Mouse (Mus musculus) limb, embryonic 13.5 days (tissue): Measurements from ENCODE around the gene Calml4. TPM values are rescaled to one million over a fixed set of nuclear protein-coding genes. Genes with fewer than 3 reads are reported as not detected.
"Not testable (repeated sequence)": the region's sequence is repeated elsewhere in the genome, so short reads cannot be mapped to it uniquely, and the experiment has no call there.

ENCODE experiments used
- ATAC-seq: fragments of 200-750 bp; cut with Nextera tagmentation; 2 replicates; pipeline ENCODE4 v1.8.0; 2017; ENCODE audit warnings: low read depth, moderate number of reproducible peaks, moderate TSS enrichment; ENCODE audit not compliant: low FRiP score
- H3K27ac ChIP-seq: fragments of 300-500 bp; sonication (generic); 2 replicates; pipeline ENCODE4 v1.5.1; 2015; ENCODE audit warnings: inconsistent platforms, mild to moderate bottlenecking, moderate library complexity
- H3K27me3 ChIP-seq: fragments of 300-500 bp; sonication (generic); 2 replicates; pipeline ENCODE4 v1.6.1; 2015; ENCODE audit warnings: mild to moderate bottlenecking, inconsistent platforms
- H3K36me3 ChIP-seq: fragments of 300-500 bp; sonication (generic); 2 replicates; pipeline ENCODE4 v1.6.1; 2015; ENCODE audit warnings: inconsistent platforms, mild to moderate bottlenecking, moderate library complexity
- H3K4me1 ChIP-seq: fragments of 300-500 bp; sonication (generic); 2 replicates; pipeline ENCODE4 v1.6.1; 2015; ENCODE audit warnings: inconsistent platforms
- H3K4me2 ChIP-seq: fragments of 300-500 bp; sonication (generic); replicated peaks from 2 replicates; pipeline ENCODE4 v1.6.1; 2015; ENCODE audit warnings: inconsistent platforms, mild to moderate bottlenecking, moderate library complexity
- H3K4me3 ChIP-seq: fragments of 300-500 bp; sonication (generic); 2 replicates; pipeline ENCODE4 v1.5.1; 2015; ENCODE audit warnings: moderate library complexity, mild to moderate bottlenecking, inconsistent platforms
- H3K9ac ChIP-seq: fragments of 300-500 bp; sonication (generic); 2 replicates; pipeline ENCODE4 v1.6.1; 2015; ENCODE audit warnings: mild to moderate bottlenecking, inconsistent platforms
- H3K9me3 ChIP-seq: fragments of 300-500 bp; sonication (generic); 2 replicates; pipeline ENCODE4 v1.6.1; 2016; ENCODE audit warnings: inconsistent platforms
- WGBS: fragments of 180-500 bp; shearing (Covaris S2); methylation state at CpG from one replicate; pipeline ENCODE4 v1.1.7; 2015; 5-methylcytosine and 5-hydroxymethylcytosine counted together
- polyA plus RNA-seq: library from polyadenylated mRNA; unstranded; fragments of >200 nt; fragmentation: Nextera tagmentation; extraction: Ambion mirVana; gene quantifications from 2 replicates; pipeline ENCODE4 v1.2.1, GENCODE M21; 2015

The Calml4 gene
- polyA plus RNA-seq, 1 experiment from 2014 or later: 8.9 TPM

DNA sequence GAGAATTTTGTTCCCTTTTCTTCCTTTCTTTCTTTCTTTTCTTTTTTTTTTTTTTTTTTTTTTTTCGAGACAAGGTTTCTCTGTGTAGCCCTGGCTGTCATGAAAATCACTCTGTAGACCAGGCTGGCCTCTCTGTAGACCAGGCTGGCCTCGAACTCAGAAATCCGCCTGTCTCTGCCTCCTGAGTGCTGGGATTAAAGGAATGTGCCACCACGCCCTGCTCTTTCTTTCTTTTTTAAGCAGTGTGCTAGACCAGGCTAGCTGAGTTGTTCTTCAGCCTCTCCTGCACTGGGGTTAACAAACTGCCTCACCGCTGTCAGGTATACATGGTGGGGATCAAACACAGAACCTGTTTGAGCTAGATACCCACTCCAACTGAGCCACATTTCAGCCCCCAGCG is 38.0 kb upstream of the Calml4 start:
- not testable (repeated sequence) for H3K9me3 ChIP-seq, H3K4me3 ChIP-seq, H3K4me2 ChIP-seq, H3K36me3 ChIP-seq, H3K27ac ChIP-seq, H3K9ac ChIP-seq, H3K4me1 ChIP-seq, ATAC-seq, H3K27me3 ChIP-seq
- 83% methylated on average over 6 of the region's 6 CpGs for WGBS

DNA sequence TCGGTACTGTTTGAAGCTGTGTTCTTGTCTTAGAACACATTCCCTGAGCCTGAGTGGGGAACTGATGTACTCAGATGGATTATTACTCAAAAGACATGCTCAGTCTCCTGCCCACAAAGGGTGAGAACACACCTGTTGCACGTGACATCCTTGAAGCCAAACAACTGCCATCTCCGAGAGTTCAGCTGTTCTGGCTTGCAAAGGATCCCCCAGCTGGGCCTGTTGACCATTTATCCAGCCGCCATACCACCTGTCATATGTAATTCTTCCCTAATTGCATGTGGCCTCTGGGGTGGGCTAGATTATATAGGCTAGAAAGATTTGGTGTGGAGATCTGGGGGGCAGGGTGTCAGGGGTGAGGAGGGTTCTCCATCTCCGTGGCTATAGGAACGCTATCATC is 37.1 kb upstream of the Calml4 start:
- peaks cover 10% of the 10 kb centered on the region for H3K4me1 ChIP-seq
- WGBS: 78% methylated on average over 6 of the region's 6 CpGs

DNA sequence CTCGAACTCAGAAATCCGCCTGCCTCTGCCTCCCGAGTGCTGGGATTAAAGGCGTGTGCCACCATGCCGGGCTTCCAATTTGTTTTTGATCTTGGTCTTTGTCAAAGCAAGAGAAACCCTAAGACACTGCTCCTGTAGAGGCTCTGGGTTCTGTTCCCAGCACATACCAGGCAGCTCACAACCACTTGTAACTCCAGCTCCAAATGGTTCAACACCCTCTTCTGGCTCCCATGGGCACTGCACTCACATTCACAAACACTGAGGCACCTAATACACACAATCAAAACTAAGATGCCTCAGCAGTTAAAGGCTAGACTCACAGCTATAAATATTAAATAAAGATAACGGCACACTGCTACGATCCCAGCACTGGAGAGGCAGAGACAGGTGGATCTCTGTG is 36.1 kb upstream of the Calml4 start:
- no peak overlapping the region for H3K27ac ChIP-seq
- no peak overlapping the region for H3K4me3 ChIP-seq
- H3K27me3 ChIP-seq: no peaks in the 10 kb centered on the region
- no peak for ATAC-seq
- no peak overlapping the region for H3K9ac ChIP-seq
- 95% methylated on average over 7 of the region's 7 CpGs for WGBS
- H3K4me2 ChIP-seq: no peak overlapping the region
- H3K36me3 ChIP-seq: no peaks in the 10 kb centered on the region
- peaks cover 3% of the 10 kb centered on the region; the same call in 1 of the 2 replicates for H3K9me3 ChIP-seq
- peaks cover 20% of the 10 kb centered on the region for H3K4me1 ChIP-seq

More for the DNA sequence above, 37.1 kb upstream of the Calml4 start:
- Histone ChIP-seq H3K4me3 (no peak overlapping the region), H3K36me3 (no peaks in the 10 kb centered on the region), H3K4me2 (no peak overlapping the region), H3K9ac (no peak overlapping the region), H3K9me3 (peaks cover 3% of the 10 kb centered on the region; the same call in 1 of the 2 replicates), H3K27ac (no peak overlapping the region), H3K27me3 (no peaks in the 10 kb centered on the region)
- ATAC-seq: no peak; the same call in 1 of the 2 replicates

DNA sequence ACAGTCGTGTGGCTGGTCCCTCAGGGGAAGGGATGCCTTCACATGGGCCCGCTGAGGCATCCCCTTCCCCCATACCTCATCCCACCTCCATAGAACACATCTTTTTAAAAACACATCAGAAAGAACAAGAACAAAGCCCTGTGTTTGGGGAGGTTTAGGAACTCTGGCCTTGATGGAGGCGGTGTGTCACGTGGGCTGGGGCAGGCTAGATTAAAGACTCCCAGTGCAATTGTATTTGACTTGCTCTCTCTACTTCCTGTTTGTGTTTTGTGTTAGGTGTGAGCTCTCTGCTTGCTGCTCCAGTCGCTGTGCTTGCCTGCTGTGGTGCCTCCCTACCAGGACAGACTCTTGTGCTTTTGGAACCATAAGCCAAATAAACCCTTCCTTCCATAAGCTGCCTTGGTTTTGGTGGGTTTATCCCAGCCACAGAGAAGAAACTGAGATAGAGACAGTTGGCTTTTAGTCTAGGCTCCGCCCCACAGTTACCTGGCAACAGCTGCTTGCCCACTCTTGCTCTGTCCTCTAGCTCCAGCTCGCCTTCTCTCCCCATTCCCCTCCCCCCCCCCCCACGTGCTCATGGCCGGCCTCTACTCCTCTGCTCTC is 32.0 kb upstream of the Calml4 start:
- H3K27ac ChIP-seq: peak overlapping the region; percentile 70
- 9% methylated on average over 9 of the region's 9 CpGs for WGBS
- H3K4me3 ChIP-seq: no peak overlapping the region
- H3K9ac ChIP-seq: no peak overlapping the region
- no peaks in the 10 kb centered on the region for H3K27me3 ChIP-seq
- H3K4me1 ChIP-seq: peaks cover 33% of the 10 kb centered on the region
- no peaks in the 10 kb centered on the region for H3K36me3 ChIP-seq
- ATAC-seq: no peak
- peaks cover 3% of the 10 kb centered on the region; the same call in 1 of the 2 replicates for H3K9me3 ChIP-seq
- H3K4me2 ChIP-seq: peak overlapping the region; percentile 61; the same call in 1 of the 2 replicates

DNA sequence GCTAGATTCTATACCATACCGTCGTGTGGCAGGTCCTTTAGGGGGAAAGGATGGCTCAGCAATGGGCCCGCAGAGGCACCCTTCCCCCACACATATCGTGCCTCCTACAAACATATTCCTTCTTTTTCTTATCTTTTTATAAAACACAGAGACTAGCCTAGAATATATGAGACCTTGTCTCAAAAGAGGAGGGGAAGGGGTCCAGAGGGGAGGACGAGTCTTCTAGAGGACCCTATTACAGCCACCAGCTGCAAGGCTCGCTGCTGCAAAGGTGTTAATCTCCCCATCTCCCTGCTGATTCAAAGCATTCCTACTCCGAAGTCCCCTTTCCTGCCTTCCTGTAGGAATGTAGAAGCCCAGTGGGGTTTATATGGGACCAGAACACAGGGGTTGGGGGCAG is 31.4 kb upstream of the Calml4 start:
- Histone ChIP-seq H3K27ac (peak overlapping the region; percentile 70), H3K4me2 (peak overlapping the region; percentile 61), H3K27me3 (no peaks in the 10 kb centered on the region), H3K9ac (peak overlapping the region; percentile 40; the same call in 1 of the 2 replicates), H3K4me1 (peaks cover 33% of the 10 kb centered on the region), H3K36me3 (no peaks in the 10 kb centered on the region), H3K4me3 (no peak overlapping the region), H3K9me3 (peaks cover 3% of the 10 kb centered on the region; the same call in 1 of the 2 replicates)
- WGBS: 5% methylated on average over 7 of the region's 7 CpGs
- no peak for ATAC-seq

DNA sequence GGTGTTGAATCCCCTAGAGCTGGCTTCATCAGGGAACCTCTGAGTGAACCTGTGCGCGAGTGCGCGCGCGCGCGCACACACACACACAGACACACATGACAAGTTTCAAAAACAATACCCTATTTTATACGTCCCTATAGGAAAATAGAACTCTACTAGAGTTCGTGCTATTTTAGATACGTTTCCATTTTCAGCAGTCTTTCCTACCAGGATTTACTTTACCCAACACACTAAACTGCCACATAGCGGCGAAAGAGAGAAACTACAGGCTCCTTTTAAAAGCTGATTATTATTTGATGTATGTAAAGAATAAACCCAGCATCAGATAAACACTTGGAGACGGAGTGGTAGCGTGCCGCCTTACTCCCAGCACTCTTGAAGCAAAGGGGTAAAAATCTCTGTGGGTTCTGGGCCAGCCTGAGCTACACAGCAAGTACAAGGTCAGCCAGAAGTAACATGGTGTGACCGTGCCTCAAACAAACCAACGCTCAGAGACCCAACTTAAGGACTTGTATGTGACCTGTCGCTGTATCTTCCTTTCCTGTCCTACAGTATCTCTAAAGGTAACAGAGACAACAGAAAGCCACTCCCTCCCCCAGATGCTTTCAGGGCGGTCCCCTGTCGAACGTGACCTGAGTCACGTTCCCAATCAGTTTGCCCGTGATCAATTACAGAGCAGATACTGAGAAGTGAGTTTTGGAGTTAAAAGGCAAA is 29.8 kb upstream of the Calml4 start:
- 4% methylated on average over 24 of the region's 24 CpGs for WGBS

DNA sequence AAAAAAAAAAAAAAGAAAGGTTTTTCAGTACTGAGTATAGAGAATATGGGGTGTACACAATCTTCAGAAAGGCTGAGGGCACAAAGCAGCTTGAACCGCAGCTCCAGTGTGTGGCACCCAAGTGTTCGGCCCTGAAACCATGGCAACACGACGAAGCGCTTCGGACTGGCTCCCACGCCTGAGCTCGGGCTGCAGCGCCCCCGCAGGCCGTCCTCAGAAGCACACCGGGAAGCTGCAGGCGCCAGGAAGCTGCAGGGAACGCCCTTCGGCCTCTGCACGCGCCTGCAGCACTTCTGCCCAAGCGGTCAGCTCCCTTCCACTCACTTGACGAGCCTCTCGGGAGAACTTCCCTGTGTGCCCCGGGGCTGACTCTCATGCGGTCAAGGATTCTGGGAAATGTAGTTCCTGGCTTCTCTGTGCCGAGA is 29.2 kb upstream of the Calml4 start:
- peak overlapping the region; percentile 61 for H3K4me2 ChIP-seq
- peak; percentile 92 for ATAC-seq
- under 1% methylated on average over 23 of the region's 23 CpGs for WGBS
- peak overlapping the region; percentile 28; the same call in 1 of the 2 replicates for H3K27ac ChIP-seq
- H3K4me3 ChIP-seq: peak overlapping the region; percentile 35
- H3K27me3 ChIP-seq: no peaks in the 10 kb centered on the region
- peaks cover 33% of the 10 kb centered on the region for H3K4me1 ChIP-seq
- 0 out of 2 replicates have a peak overlapping the region, but pooled peaks have one; percentile 31 for H3K9ac ChIP-seq
- no peaks in the 10 kb centered on the region for H3K9me3 ChIP-seq
- no peaks in the 10 kb centered on the region for H3K36me3 ChIP-seq

More for the DNA sequence above, 29.8 kb upstream of the Calml4 start:
- Histone ChIP-seq H3K4me2 (peak overlapping the region; percentile 61), H3K36me3 (no peaks in the 10 kb centered on the region), H3K9me3 (no peaks in the 10 kb centered on the region), H3K9ac (no peak overlapping the region), H3K27me3 (no peaks in the 10 kb centered on the region), H3K4me1 (peaks cover 33% of the 10 kb centered on the region), H3K4me3 (peak overlapping the region; percentile 35), H3K27ac (0 out of 2 replicates have a peak overlapping the region, but pooled peaks have one; percentile 44)
- ATAC-seq: no peak; the same call in 1 of the 2 replicates

DNA sequence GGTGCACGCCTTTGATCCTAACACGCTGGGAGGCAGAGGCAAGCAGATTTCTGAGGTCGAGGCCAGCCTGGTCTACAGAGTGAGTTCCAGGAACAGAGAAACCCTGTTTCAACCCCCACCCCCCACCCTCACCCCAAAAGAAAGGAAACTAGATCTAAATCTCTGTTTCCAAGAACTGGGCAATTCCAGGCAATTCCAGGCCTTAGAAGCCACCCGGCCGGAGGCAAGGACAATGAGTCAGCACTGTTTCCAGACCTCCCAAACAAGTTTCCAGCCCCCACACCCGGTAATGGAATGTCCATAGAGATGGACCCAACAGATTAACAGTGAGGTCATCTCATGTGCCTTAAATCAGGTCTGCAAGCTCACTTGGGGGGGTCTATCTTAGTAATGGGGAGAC is 28.0 kb upstream of the Calml4 start:
- peaks cover 32% of the 10 kb centered on the region for H3K4me1 ChIP-seq
- no peaks in the 10 kb centered on the region for H3K27me3 ChIP-seq
- no peaks in the 10 kb centered on the region for H3K9me3 ChIP-seq
- H3K9ac ChIP-seq: no peak overlapping the region
- no peak overlapping the region for H3K4me3 ChIP-seq
- H3K27ac ChIP-seq: no peak overlapping the region
- no peak overlapping the region for H3K4me2 ChIP-seq
- 84% methylated on average over 6 of the region's 6 CpGs for WGBS
- H3K36me3 ChIP-seq: no peaks in the 10 kb centered on the region
- no peak for ATAC-seq

DNA sequence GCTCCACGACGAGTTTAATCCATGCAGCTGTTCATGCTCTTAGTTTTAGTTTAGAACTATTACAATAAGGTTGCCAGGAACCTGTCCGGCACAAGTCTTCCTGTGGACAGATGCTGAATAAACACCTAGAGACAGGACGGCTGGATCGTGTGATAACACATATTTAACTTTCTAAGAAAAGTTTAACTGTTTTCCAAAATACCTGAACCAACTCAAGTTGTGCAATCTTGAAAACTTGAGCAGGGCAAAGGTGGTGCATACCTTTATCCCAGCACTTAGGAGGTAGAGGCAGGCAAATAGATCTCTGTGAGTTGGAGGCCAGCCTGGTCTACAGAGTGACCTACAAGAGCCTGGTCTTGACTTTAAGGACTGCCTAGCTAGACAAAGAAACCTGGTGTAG is 23.0 kb upstream of the Calml4 start:
- Histone ChIP-seq H3K36me3 (no peaks in the 10 kb centered on the region), H3K27me3 (no peaks in the 10 kb centered on the region), H3K9ac (no peak overlapping the region), H3K4me3 (no peak overlapping the region), H3K4me2 (no peak overlapping the region), H3K4me1 (peaks cover 20% of the 10 kb centered on the region), H3K27ac (no peak overlapping the region), H3K9me3 (no peaks in the 10 kb centered on the region)
- WGBS: 82% methylated on average over 5 of the region's 5 CpGs
- ATAC-seq: no peak

DNA sequence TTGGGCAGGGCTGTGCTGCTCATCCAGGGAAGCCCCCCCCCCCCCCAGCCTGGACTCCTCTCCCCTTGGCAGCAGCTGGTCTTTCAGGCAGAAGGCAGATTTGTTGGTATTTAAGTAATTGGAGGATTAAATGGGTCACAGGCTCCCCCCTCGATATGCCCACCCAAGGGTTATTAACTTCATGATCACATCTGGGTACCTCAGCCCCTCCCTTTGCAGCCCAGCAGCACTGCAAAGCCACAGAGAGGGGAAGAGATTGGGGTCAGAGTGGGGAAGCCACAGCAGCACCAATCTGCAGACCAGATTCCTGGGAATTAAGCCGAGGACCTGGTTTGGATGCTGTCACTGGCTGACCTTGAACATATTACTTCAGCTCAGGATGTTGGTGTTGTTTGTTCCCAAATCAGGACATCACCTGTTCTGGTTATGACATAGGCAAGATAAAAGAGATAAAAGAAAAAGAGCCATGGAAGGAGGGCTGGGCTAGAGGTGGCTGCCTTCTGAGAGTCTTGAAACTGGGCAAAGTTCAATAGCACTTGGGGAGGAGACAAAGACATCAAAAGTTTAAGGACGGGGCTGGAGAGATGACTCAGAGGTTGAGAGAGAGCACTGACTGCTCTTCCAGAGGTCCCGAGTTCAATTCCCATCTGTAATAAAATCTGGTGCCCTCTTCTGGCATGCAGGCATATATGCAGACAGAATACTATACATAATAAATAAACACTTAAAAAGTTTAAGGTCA is 22.0 kb upstream of the Calml4 start:
- no peaks in the 10 kb centered on the region for H3K27me3 ChIP-seq
- H3K4me3 ChIP-seq: no peak overlapping the region
- ATAC-seq: no peak
- H3K27ac ChIP-seq: no peak overlapping the region
- H3K4me2 ChIP-seq: no peak overlapping the region
- H3K9ac ChIP-seq: no peak overlapping the region
- WGBS: 47% methylated on average over 4 of the region's 4 CpGs
- no peaks in the 10 kb centered on the region for H3K36me3 ChIP-seq
- H3K4me1 ChIP-seq: peaks cover 29% of the 10 kb centered on the region
- H3K9me3 ChIP-seq: no peaks in the 10 kb centered on the region

DNA sequence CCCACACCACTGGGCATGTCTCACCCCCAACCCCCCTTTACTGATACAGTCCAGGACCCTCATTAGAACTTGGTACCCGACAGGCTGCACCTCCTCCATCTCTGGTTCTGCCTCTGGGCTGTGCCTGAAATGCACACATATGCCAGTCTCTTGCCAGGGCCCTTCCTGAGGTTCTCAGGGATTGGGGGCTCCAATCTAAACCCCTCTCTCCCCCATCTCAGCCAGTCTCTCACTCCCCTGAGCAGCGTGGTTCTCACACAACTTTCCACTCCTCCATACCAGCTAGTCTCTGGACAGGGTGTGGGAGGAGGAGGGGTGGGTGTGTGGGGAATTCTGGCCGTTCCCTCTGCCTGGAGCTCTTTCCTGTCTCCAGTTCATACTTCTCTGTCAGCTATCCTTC is 20.3 kb upstream of the Calml4 start:
- Histone ChIP-seq H3K4me2 (no peak overlapping the region), H3K27me3 (no peaks in the 10 kb centered on the region), H3K36me3 (no peaks in the 10 kb centered on the region), H3K9me3 (no peaks in the 10 kb centered on the region), H3K27ac (peak overlapping the region; percentile 55; the same call in 1 of the 2 replicates), H3K4me3 (0 out of 2 replicates have a peak overlapping the region, but pooled peaks have one; percentile 71), H3K4me1 (peaks cover 29% of the 10 kb centered on the region), H3K9ac (no peak overlapping the region)
- WGBS: 40% methylated on average over 3 of the region's 3 CpGs
- no peak for ATAC-seq

DNA sequence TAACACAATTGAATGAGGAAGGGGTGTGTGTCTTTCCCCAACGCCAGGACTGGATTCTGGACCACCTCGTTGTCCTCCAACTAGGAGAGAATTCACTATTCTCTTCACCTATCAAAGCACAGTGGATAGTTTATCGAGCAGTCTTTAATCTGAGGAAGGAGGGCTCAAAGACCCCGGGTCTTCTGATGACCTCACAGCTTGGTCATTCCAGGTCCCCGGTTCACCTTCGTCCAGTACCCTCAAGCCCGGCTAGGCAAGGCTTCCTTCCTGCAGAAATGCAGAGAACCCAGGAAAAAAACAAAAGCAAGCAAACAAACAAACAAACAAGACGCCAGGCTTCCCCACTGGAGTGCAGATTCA is 19.8 kb upstream of the Calml4 start:
- ATAC-seq: peak; percentile 17; the same call in 1 of the 2 replicates
- no peaks in the 10 kb centered on the region for H3K27me3 ChIP-seq
- H3K4me1 ChIP-seq: peaks cover 29% of the 10 kb centered on the region
- no peak overlapping the region for H3K9ac ChIP-seq
- WGBS: 18% methylated on average over 8 of the region's 8 CpGs
- peak overlapping the region; percentile 55; the same call in 1 of the 2 replicates for H3K27ac ChIP-seq
- no peaks in the 10 kb centered on the region for H3K36me3 ChIP-seq
- H3K9me3 ChIP-seq: no peaks in the 10 kb centered on the region
- peak overlapping the region; percentile 90 for H3K4me2 ChIP-seq
- peak overlapping the region; percentile 71 for H3K4me3 ChIP-seq
